Mouse (Mus musculus): Measurements from ENCODE around the gene Kpna7.

DNA sequence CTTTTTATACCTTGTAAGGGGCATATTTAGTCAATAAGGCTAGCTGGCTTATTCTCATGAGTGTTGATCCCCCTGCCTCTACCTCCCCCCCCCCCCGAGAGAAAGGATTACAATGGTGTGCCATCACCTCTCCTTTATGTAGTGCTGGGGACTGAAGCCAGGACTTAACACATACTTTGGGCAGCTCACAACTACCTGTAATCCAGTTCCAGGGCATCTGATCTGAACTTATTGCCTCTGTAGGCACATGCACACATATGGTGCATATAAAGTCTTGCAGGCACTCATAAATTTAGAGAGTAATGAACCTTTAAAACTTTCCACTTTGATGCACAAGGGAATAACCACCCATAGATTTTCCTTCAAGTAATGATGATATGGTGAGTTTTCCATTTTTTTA, 69.6 kb downstream of the Kpna7 start:
- no peak for TF ChIP-seq CTCF (IDR thresholded peaks at IDR 0.05)
- no peak for TF ChIP-seq EP300 (IDR thresholded peaks at IDR 0.05)

Data from lung, postnatal 0 days (tissue).